Mouse (Mus musculus): ENCODE results near the gene 1700025G04Rik.

The 1700025G04Rik gene

DNA sequence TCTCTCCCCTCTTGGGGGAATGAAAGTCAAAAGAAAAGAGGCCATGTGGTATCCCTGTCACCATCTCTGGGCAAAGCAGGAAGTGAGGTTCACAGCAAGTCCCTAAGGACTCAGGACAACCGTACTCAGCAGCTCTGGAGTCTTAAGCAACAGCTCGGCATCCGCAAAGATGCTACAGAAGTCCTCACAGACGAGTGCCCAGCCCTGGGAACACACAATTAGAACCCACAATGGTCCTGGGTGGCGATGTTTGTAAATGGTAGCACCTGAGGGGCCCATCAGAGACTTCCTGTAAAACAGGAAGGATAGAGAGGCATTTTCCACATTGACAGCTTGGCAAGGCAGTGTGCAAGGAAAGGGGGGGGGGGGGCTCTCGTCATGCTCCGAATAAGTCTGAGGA, 55.2 kb downstream of the 1700025G04Rik start:
- in situ Hi-C loops (cut with MboI, MseI), result no loop called here

DNA sequence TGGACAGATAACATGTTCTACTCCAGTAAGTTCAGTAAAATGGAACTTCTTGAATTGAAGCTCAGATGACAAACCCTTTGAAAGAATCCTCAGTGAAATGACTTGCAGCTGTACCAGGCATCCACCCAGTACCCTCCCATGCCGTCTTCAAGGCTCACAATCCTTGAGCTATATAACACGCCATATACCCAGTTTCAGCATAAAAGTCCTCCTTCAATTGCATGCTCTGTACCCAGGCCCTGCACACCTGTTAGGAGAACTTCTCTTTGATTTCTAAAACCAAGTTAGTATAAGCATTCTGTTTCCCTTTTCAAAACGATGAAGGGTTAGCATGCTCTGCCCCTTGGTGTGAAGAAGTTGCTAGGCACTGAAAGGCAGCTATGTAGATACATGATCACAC, 56.2 kb downstream of the 1700025G04Rik start:
- in situ Hi-C loops (cut with MboI, MseI), result no loop called here

- in situ Hi-C loops (cut with MboI, MseI), result no loop called here
Observed at GRCm38 (mm10) chr1:152032144-152032543, 57.8 kb downstream of the 1700025G04Rik start.

DNA sequence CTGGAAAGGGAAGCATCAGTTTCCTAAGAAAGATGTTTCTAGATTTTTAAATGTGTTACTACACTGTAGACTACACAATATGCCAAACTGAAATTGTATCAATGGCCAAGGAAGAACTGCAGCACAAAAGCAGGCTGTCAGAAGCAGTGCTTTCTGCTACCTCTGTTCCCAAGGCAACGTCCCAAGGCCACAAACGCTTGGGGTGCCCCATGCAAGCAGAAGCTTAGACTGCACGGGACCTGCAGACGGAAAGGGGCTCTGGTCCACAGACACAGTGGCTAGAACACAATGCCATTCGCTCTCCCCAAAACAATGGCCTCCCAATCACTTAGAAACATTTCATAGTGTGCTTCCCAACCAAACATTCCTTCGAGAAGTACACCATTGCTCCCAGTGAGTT, 59.4 kb downstream of the 1700025G04Rik start:
- in situ Hi-C loops (cut with MboI, MseI), result no loop called here

DNA sequence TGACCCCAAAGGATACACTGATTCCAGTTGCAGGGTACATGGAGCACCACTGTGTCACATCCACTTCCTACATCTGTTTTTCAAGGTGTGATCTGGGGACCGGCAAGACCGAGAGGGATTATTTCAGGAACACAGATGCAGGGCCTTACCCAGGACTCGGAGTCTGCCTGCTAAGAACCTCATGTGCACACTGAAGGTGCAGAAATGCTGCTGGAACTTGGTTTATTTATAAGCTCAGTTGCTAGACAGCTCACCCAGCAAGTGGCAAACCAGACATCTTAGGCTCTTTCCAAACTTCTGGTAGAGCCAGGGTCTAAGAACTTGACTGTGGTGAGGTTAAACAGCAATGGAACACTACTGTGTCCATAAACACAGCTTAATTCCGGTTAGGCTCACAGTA, 61.2 kb downstream of the 1700025G04Rik start:
- in situ Hi-C loops (cut with MboI, MseI), result loop anchor here (5.0 kb wide), 1 partner anchor 59 kb away; no protein-coding TSS in a partner anchor

DNA sequence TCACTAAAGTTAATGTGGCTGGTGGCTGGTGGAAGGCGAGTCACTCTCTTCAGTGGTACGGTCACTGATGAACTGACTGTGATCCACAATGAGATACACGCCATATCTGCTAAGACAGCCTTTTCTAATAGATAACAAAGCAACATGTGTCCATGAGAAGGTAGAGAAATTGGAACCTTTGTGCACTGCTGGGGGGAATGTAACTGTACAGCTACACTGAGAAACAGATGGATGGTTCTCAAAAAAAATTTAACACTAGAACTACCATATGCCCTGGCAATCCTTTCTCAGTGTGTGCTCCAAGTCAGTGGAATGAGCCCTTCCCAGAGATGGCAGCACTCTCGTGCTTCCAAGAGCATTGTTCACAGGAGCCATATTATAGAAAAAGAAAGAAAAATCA, 63.2 kb downstream of the 1700025G04Rik start:
- in situ Hi-C loops (cut with MboI, MseI), result loop anchor here (5.0 kb wide), 1 partner anchor 61 kb away; no protein-coding TSS in a partner anchor

- in situ Hi-C loops (cut with MboI, MseI), result loop anchor here (5.0 kb wide), 1 partner anchor 62 kb away; no protein-coding TSS in a partner anchor
Observed at GRCm38 (mm10) chr1:152025308-152025707, 64.6 kb downstream of the 1700025G04Rik start.

- in situ Hi-C loops (cut with MboI, MseI), result no loop called here
Observed at GRCm38 (mm10) chr1:152024019-152024787, 65.7 kb downstream of the 1700025G04Rik start.

- in situ Hi-C loops (cut with MboI, MseI), result no loop called here
Observed at GRCm38 (mm10) chr1:152020812-152021211, 69.1 kb downstream of the 1700025G04Rik start.

DNA sequence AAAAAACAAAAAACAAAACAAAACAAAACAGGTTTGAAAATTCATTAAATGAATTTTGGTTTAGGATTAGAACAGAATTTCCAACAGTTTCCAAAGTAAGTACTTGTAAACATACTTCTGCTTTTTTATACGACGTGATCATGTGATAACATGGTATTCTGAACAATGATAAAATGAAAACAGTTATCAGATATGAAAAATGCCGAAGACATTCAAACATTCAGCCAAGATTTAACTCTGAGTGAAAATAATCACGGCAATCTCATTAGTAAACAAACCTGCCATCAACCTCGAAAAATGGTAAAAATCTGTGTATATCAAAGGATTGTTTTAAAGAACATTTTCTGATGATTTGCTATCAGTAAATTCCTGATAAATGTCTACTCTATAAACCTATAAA, 69.9 kb downstream of the 1700025G04Rik start:
- in situ Hi-C loops (cut with MboI, MseI), result no loop called here

- in situ Hi-C loops (cut with MboI, MseI), result no loop called here
Observed at GRCm38 (mm10) chr1:152019196-152019595, 70.7 kb downstream of the 1700025G04Rik start.

DNA sequence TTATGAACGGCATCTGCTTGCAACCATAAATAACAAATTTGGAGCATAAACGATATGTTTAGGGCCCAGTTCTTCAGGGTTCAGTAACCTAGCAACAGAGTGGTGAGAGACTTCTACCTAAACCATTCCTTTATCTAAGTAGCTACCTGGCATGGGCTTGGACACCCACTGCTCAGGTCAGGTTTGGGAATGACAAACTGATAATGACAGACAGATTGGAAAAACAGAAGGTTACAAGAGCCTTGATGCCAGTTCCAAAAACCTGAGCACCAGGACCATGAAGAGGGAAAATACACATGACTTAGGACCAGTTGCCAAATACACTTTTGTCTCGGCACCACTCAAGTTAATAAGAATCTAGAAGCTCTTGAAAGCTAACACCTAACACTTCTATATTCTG, 71.6 kb downstream of the 1700025G04Rik start:
- in situ Hi-C loops (cut with MboI, MseI), result no loop called here

DNA sequence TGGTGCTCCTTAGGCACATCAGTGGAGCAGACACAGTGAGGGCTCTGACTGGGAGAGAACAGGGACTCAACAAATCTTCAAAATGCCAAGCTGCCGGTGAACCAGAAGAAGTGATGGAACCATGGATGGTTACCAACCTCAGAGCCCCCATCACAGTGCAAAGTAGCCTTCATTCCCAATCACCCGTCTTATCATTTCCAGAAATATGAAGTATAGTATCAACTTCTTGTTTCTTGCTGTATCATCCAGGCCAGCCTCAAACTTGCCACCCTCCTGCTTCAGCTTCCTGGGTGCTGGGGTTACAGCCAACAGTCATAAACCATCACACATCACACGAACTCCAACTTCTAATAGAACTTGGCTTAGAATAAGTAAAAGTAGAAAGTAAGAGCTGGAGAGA, 73.3 kb downstream of the 1700025G04Rik start:
- in situ Hi-C loops (cut with MboI, MseI), result no loop called here

- in situ Hi-C loops (cut with MboI, MseI), result no loop called here
Observed at GRCm38 (mm10) chr1:152015555-152016125, 74.3 kb downstream of the 1700025G04Rik start.

DNA sequence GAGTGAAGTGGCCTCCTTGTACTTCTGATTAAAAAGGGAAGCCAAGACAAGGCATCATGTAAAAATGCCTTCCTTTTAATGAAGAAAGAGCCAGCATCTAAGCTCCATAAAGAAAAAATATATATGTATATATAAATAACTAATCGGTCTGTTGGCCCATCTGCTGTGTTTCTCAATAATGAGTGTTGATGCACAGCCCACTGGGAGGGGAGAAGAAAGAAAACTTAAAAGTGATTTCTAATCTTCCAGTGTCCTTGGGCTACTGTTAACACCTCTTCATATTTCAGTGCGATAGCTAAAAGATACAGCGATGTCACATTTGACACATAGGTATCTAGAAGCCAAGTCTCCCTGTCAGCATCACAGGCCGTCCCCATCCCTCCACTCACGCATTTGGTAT, 78.2 kb downstream of the 1700025G04Rik start:
- in situ Hi-C loops (cut with MboI, MseI), result no loop called here

DNA sequence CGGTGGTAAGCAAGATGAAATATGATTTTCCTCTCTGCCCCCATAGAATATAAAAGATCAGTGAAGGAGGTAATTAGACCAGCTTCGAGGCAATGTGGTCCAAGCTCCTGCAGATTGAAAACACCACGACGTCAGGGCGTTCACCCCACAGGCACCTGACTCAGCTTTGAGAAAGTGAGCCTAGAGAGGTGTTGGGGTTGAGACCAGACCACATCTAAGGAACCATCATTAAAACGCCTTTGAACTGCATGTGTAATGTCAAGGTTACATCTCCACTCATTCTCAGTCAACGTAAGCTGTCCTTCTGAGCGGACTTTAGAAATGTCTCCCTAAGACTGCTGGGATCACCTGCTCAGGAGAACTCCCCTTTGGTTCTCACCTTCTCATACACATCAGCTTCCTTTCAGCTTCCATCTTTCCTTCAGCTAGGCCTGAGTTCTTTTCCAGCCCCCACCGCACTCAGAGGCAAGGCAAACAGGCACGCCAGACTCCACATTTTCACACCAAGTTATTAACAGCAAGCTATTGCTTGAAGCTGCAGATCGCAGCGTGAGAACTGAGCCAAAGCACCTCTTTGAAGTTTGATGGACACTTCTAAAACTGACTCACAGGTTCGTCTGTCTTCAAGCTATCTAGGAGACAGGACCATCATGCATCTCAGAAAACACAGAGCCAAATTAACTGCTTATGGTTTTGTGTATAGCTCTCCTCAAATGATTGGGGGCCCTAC, 79.5 kb downstream of the 1700025G04Rik start:
- in situ Hi-C loops (cut with MboI, MseI), result no loop called here

- in situ Hi-C loops (cut with MboI, MseI), result no loop called here
Observed at GRCm38 (mm10) chr1:152008473-152008991, 81.4 kb downstream of the 1700025G04Rik start.

DNA sequence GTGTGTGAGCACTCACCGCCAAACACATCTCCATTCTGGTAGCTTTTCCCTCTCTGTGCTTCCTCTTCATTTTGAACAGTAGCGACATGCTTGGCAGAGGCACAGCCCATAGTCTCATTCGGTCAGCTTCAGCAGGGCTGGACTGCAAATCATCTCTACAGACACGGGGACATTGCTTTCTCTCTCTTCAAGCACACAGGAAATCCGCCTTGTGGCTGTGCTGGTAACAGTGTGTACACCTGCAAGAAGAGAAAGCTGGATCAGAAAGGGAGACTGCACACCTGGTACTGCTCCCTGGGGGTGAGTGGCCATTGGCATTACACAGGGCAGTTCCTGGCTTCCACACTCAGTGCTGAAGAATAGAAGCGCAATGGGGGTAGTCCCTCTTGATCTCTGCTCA, 83.4 kb downstream of the 1700025G04Rik start:
- in situ Hi-C loops (cut with MboI, MseI), result no loop called here

DNA sequence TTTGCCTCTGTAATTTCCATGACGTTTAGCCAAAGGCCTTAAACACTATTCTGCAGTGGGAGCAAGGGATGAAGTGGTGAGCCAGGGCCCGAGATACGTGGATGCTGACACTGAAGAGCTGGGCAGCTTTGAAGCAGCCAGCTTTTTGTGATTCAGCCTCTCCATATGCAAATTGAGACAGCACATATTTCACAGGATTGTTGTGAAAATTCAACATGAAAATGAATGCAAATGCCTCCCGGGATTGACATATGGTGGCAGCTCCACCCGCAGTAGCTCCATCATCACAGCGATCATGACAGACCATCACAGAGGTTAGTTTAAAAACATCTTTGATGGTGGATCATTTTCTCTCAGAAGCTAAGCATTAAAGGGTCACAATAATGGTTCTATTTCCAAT, 85.4 kb downstream of the 1700025G04Rik start:
- in situ Hi-C loops (cut with MboI, MseI), result no loop called here

DNA sequence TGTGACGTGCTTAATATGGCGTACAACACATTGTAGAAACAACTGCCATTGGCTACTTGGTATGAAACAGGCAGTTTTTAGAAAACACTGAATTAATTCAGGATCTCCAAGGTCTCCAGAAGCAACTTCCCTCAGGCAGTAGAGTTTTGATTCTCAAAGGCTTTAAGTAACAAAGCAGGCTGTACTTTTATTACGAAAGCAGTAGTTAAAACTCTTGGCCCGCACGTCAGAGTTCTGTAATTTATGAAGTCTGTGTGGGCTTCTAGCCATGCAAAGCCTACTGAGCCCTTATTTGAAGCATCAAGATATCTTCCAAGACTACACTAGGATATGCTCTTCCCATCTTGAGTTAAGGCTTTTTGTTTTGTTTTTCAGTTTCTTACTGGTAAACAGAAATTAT, 89.5 kb downstream of the 1700025G04Rik start:
- in situ Hi-C loops (cut with MboI, MseI), result no loop called here

DNA sequence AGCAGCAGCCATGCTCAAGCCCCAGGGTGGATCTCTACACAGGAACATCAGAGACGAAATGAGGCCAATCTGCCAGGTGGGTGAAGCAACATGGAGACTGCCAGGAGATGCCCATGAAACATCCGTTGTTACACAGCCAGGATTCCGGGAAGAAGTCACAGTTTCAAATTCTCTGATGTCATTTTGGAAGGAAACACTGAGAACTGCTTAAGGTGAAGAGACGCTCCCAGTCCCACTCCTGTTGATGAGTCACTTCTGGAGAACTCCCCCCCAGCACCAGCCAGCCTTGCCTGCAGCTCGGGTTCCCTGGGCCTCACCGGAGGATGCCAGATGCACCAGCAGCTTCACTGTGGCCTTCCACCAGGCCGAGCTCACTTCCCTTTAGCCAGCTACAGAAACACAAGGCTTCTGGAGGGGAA, 90.5 kb downstream of the 1700025G04Rik start:
- in situ Hi-C loops (cut with MboI, MseI), result no loop called here

GRCm38 (mm10) chr1:151998721-151999206, 91.2 kb downstream of the 1700025G04Rik start:
- in situ Hi-C loops (cut with MboI, MseI), result no loop called here
